Mouse (Mus musculus): ENCODE measurements around the gene R3hcc1l. TPM values are rescaled to one million over a fixed set of nuclear protein-coding genes. Genes with fewer than 3 reads are reported as not detected.
A peak's percentile ranks its signal among the peaks of the same experiment; 100 is the strongest.

Gene R3hcc1l
- polyA plus RNA-seq, 1 experiment: 7.0 TPM

- peaks cover 18% of the 10 kb centered on the region for H3K4me1 ChIP-seq (ENCODE audit: control insufficient read depth, insufficient read depth, low read length)
- H3K36me3 ChIP-seq (ENCODE audit: control insufficient read depth, insufficient read depth, low read length): no peaks in the 10 kb centered on the region
- H3K4me3 ChIP-seq (ENCODE audit: control insufficient read depth, low read depth, low read length): no peak overlapping the region
- H3K27me3 ChIP-seq (ENCODE audit: control insufficient read depth, insufficient read depth, low read length): no peaks in the 10 kb centered on the region
- no peak overlapping the region for H3K27ac ChIP-seq (ENCODE audit: control insufficient read depth, insufficient read depth, low read depth, low read length)
- TF ChIP-seq CTCF (IDR thresholded peaks at IDR 0.05; ENCODE audit: control insufficient read depth, insufficient read depth, insufficient replicate concordance, low read depth, low read length) (no peak), POLR2A (IDR thresholded peaks at IDR 0.05; ENCODE audit: control insufficient read depth, low read depth, low read length) (no peak)
These were observed 93.2 kb downstream of the R3hcc1l start for GRCm38 (mm10) chr19:42611746-42612145.

- TF ChIP-seq CTCF (IDR thresholded peaks at IDR 0.05; ENCODE audit: control insufficient read depth, insufficient read depth, insufficient replicate concordance, low read depth, low read length) (no peak), POLR2A (IDR thresholded peaks at IDR 0.05; ENCODE audit: control insufficient read depth, low read depth, low read length) (no peak)
- no peak within 1 kb of the TSS for H3K27ac ChIP-seq (ENCODE audit: control insufficient read depth, insufficient read depth, low read depth, low read length)
- no peaks in the 10 kb centered on the region for H3K36me3 ChIP-seq (ENCODE audit: control insufficient read depth, insufficient read depth, low read length)
- H3K4me1 ChIP-seq (ENCODE audit: control insufficient read depth, insufficient read depth, low read length): peaks cover 20% of the 10 kb centered on the region
- H3K27me3 ChIP-seq (ENCODE audit: control insufficient read depth, insufficient read depth, low read length): no peaks in the 10 kb centered on the region
- H3K4me3 ChIP-seq (ENCODE audit: control insufficient read depth, low read depth, low read length): peak within 1 kb of the TSS; percentile 16
These were observed 94.1 kb downstream of the R3hcc1l start, which contains the start of gene Loxl4 for GRCm38 (mm10) chr19:42612654-42613053. Gene Loxl4, minus strand, starts transcription at chr19:42612813.

- Histone ChIP-seq H3K4me3 (ENCODE audit: control insufficient read depth, low read depth, low read length) (peak overlapping the region; percentile 16; the same call in 1 of the 2 replicates), H3K27me3 (ENCODE audit: control insufficient read depth, insufficient read depth, low read length) (no peaks in the 10 kb centered on the region), H3K27ac (ENCODE audit: control insufficient read depth, insufficient read depth, low read depth, low read length) (no peak overlapping the region), H3K4me1 (ENCODE audit: control insufficient read depth, insufficient read depth, low read length) (peaks cover 20% of the 10 kb centered on the region), H3K36me3 (ENCODE audit: control insufficient read depth, insufficient read depth, low read length) (no peaks in the 10 kb centered on the region)
- TF ChIP-seq POLR2A (IDR thresholded peaks at IDR 0.05; ENCODE audit: control insufficient read depth, low read depth, low read length) (no peak), CTCF (IDR thresholded peaks at IDR 0.05; ENCODE audit: control insufficient read depth, insufficient read depth, insufficient replicate concordance, low read depth, low read length) (no peak)
These were observed 94.6 kb downstream of the R3hcc1l start for GRCm38 (mm10) chr19:42613116-42613515.

- no peak overlapping the region for H3K4me3 ChIP-seq (ENCODE audit: control insufficient read depth, low read depth, low read length)
- no peaks in the 10 kb centered on the region for H3K36me3 ChIP-seq (ENCODE audit: control insufficient read depth, insufficient read depth, low read length)
- no peak overlapping the region for H3K27ac ChIP-seq (ENCODE audit: control insufficient read depth, insufficient read depth, low read depth, low read length)
- H3K4me1 ChIP-seq (ENCODE audit: control insufficient read depth, insufficient read depth, low read length): peaks cover 20% of the 10 kb centered on the region
- H3K27me3 ChIP-seq (ENCODE audit: control insufficient read depth, insufficient read depth, low read length): no peaks in the 10 kb centered on the region
- no peak for TF ChIP-seq CTCF (IDR thresholded peaks at IDR 0.05; ENCODE audit: control insufficient read depth, insufficient read depth, insufficient replicate concordance, low read depth, low read length)
- no peak for TF ChIP-seq POLR2A (IDR thresholded peaks at IDR 0.05; ENCODE audit: control insufficient read depth, low read depth, low read length)
These were observed 95.2 kb downstream of the R3hcc1l start for GRCm38 (mm10) chr19:42613647-42614225.

- H3K36me3 ChIP-seq (ENCODE audit: control insufficient read depth, insufficient read depth, low read length): no peaks in the 10 kb centered on the region
- no peak overlapping the region for H3K4me3 ChIP-seq (ENCODE audit: control insufficient read depth, low read depth, low read length)
- H3K27me3 ChIP-seq (ENCODE audit: control insufficient read depth, insufficient read depth, low read length): no peaks in the 10 kb centered on the region
- H3K4me1 ChIP-seq (ENCODE audit: control insufficient read depth, insufficient read depth, low read length): no peaks in the 10 kb centered on the region
- no peak overlapping the region for H3K27ac ChIP-seq (ENCODE audit: control insufficient read depth, insufficient read depth, low read depth, low read length)
- TF ChIP-seq POLR2A (IDR thresholded peaks at IDR 0.05; ENCODE audit: control insufficient read depth, low read depth, low read length) (no peak), CTCF (IDR thresholded peaks at IDR 0.05; ENCODE audit: control insufficient read depth, insufficient read depth, insufficient replicate concordance, low read depth, low read length) (no peak)
These were observed 109.5 kb downstream of the R3hcc1l start for GRCm38 (mm10) chr19:42628068-42628467.

GRCm38 (mm10) chr19:42631541-42631961, 113.0 kb downstream of the R3hcc1l start:
- TF ChIP-seq POLR2A (IDR thresholded peaks at IDR 0.05; ENCODE audit: control insufficient read depth, low read depth, low read length) (no peak), CTCF (IDR thresholded peaks at IDR 0.05; ENCODE audit: control insufficient read depth, insufficient read depth, insufficient replicate concordance, low read depth, low read length) (no peak)
- no peak overlapping the region for H3K4me3 ChIP-seq (ENCODE audit: control insufficient read depth, low read depth, low read length)
- no peaks in the 10 kb centered on the region for H3K36me3 ChIP-seq (ENCODE audit: control insufficient read depth, insufficient read depth, low read length)
- H3K27ac ChIP-seq (ENCODE audit: control insufficient read depth, insufficient read depth, low read depth, low read length): no peak overlapping the region
- no peaks in the 10 kb centered on the region for H3K4me1 ChIP-seq (ENCODE audit: control insufficient read depth, insufficient read depth, low read length)
- no peaks in the 10 kb centered on the region for H3K27me3 ChIP-seq (ENCODE audit: control insufficient read depth, insufficient read depth, low read length)

GRCm38 (mm10) chr19:42632301-42632700, 113.7 kb downstream of the R3hcc1l start:
- no peak overlapping the region for H3K27ac ChIP-seq (ENCODE audit: control insufficient read depth, insufficient read depth, low read depth, low read length)
- H3K36me3 ChIP-seq (ENCODE audit: control insufficient read depth, insufficient read depth, low read length): no peaks in the 10 kb centered on the region
- no peaks in the 10 kb centered on the region for H3K4me1 ChIP-seq (ENCODE audit: control insufficient read depth, insufficient read depth, low read length)
- H3K27me3 ChIP-seq (ENCODE audit: control insufficient read depth, insufficient read depth, low read length): no peaks in the 10 kb centered on the region
- H3K4me3 ChIP-seq (ENCODE audit: control insufficient read depth, low read depth, low read length): no peak overlapping the region
- TF ChIP-seq POLR2A (IDR thresholded peaks at IDR 0.05; ENCODE audit: control insufficient read depth, low read depth, low read length) (no peak), CTCF (IDR thresholded peaks at IDR 0.05; ENCODE audit: control insufficient read depth, insufficient read depth, insufficient replicate concordance, low read depth, low read length) (no peak)

Data from testis, adult 2 months (tissue).